Mouse (Mus musculus): ENCODE results near the gene Tmcc3. TPM values are rescaled to one million over a fixed set of nuclear protein-coding genes. Genes with fewer than 3 reads are reported as not detected.

The Tmcc3 gene
- total and polyA plus RNA-seq, 3 experiments = 11.3 to 30.1 (median 23.1) TPM

GRCm38 (mm10) chr10:94557428-94558149 is 245.8 kb downstream of the Tmcc3 start:
- in situ Hi-C loops (cut with MboI; ENCODE audit: low pct_ligation_motif_present, low pct_unique_long_range_greater_than_20kb, low sequenced_read_pairs) (no loop called here), dilution Hi-C loops (cut with MboI; ENCODE audit: extremely low pct_ligation_motif_present, extremely low pct_unique_long_range_greater_than_20kb, low sequenced_read_pairs) (no loop called here)
- Histone ChIP-seq H3K4me2 (ENCODE audit: insufficient read depth, low read depth, poor library complexity, severe bottlenecking) (no peak overlapping the region), H3K4me3 (replicated peaks in 1 of 3; ENCODE audit: low read depth in 2 of 3, low read length in 2 of 3, poor library complexity in 1 of 3) (no peak overlapping the region), H3K79me2 (replicated peaks; ENCODE audit: control insufficient read depth, extremely low read depth, insufficient read depth, poor library complexity, severe bottlenecking) (no peaks in the 10 kb centered on the region; the same call in 1 of the 2 replicates), H3K27me3 (replicated peaks) (no peaks in the 10 kb centered on the region), H3K9me3 (replicated peaks; ENCODE audit: low read length) (no peaks in the 10 kb centered on the region), H3K4me1 (ENCODE audit: control insufficient read depth in 1 of 2, insufficient read depth in 2 of 2) (peaks cover 2 to 9% of the 10 kb centered on the region in 2 experiments; a peak in 3 of 4 replicates), H3K36me3 (replicated peaks in 1 of 2; ENCODE audit: control insufficient read depth in 1 of 2, insufficient read depth in 1 of 2, low read length in 1 of 2) (peaks cover 17 to 46% of the 10 kb centered on the region in 2 experiments), H3K27ac (ENCODE audit: insufficient read depth, low read depth) (no peak overlapping the region), H3K9ac (ENCODE audit: insufficient read depth, low read depth) (no peak overlapping the region)
- TF ChIP-seq NRF1 (IDR thresholded peaks at IDR 0.05; ENCODE audit: low read depth, low read length) = no peak
- no peak for TF ChIP-seq BHLHE40 (IDR thresholded peaks at IDR 0.05; ENCODE audit: low read depth, low read length)
- no peak for TF ChIP-seq MAFK (IDR thresholded peaks at IDR 0.05; ENCODE audit: insufficient replicate concordance, low read length)
- no peak for DNase-seq (ENCODE audit: extremely low read depth)

DNA sequence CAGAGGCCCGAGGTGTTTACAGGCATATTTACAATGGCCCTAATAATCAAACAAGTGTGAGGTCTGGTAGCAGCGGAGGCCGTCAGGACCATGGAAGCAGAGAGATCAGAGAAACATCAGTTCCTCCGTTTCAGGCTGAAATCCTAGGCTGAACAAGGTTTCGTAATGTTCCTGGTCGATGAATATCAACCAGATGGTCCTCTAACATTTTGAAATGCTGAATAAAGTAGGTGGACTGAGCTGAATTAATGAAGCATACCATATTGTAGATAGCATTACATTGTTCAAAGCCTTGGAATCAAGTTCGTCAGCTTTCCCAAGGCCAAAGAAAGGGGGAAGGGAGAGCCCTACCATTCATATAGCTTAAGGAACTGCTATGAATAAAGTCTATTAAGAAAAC is 247.1 kb downstream of the Tmcc3 start:
- no peaks in the 10 kb centered on the region; the same call in 1 of the 2 replicates for H3K79me2 ChIP-seq (replicated peaks; ENCODE audit: control insufficient read depth, extremely low read depth, insufficient read depth, poor library complexity, severe bottlenecking)
- DNase-seq (ENCODE audit: extremely low read depth) = no peak
- H3K9me3 ChIP-seq (replicated peaks; ENCODE audit: low read length) = no peaks in the 10 kb centered on the region
- no peaks in the 10 kb centered on the region; a peak in 1 of 4 replicates for H3K4me1 ChIP-seq (ENCODE audit: control insufficient read depth in 1 of 2, insufficient read depth in 2 of 2)
- no peak overlapping the region for H3K4me2 ChIP-seq (ENCODE audit: insufficient read depth, low read depth, poor library complexity, severe bottlenecking)
- H3K4me3 ChIP-seq (replicated peaks in 1 of 3; ENCODE audit: low read depth in 2 of 3, low read length in 2 of 3, poor library complexity in 1 of 3) = no peak overlapping the region
- peaks cover 23 to 50% of the 10 kb centered on the region in 2 experiments for H3K36me3 ChIP-seq (replicated peaks in 1 of 2; ENCODE audit: control insufficient read depth in 1 of 2, insufficient read depth in 1 of 2, low read length in 1 of 2)
- H3K27me3 ChIP-seq (replicated peaks) = no peaks in the 10 kb centered on the region
- H3K27ac ChIP-seq (ENCODE audit: insufficient read depth, low read depth) = no peak overlapping the region
- dilution Hi-C loops (cut with MboI; ENCODE audit: extremely low pct_ligation_motif_present, extremely low pct_unique_long_range_greater_than_20kb, low sequenced_read_pairs) = no loop called here
- H3K9ac ChIP-seq (ENCODE audit: insufficient read depth, low read depth) = no peak overlapping the region
- in situ Hi-C loops (cut with MboI; ENCODE audit: low pct_ligation_motif_present, low pct_unique_long_range_greater_than_20kb, low sequenced_read_pairs) = no loop called here
- TF ChIP-seq CTCF (conservative IDR thresholded peaks at IDR 0.05 in 1 of 2, IDR thresholded peaks at IDR 0.05 in 1 of 2; ENCODE audit: low read depth in 2 of 2, low read length in 2 of 2) (no peak), TBP (conservative IDR thresholded peaks at IDR 0.05; ENCODE audit: low read depth, low read length) (no peak), SMC3 (IDR thresholded peaks at IDR 0.05; ENCODE audit: low read depth, low read length) (no peak), ZC3H11A (IDR thresholded peaks at IDR 0.05; ENCODE audit: low read depth, low read length) (no peak), MAX (IDR thresholded peaks at IDR 0.05; ENCODE audit: low read length) (no peak), CHD2 (IDR thresholded peaks at IDR 0.05; ENCODE audit: low read length) (no peak), JUN (IDR thresholded peaks at IDR 0.05; ENCODE audit: insufficient read depth, low read depth, low read length) (no peak), NRF1 (IDR thresholded peaks at IDR 0.05; ENCODE audit: low read depth, low read length) (no peak), NELFE (IDR thresholded peaks at IDR 0.05; ENCODE audit: low read depth, low read length) (no peak), RCOR1 (conservative IDR thresholded peaks at IDR 0.05; ENCODE audit: low read depth, low read length) (no peak), E2F4 (IDR thresholded peaks at IDR 0.05; ENCODE audit: insufficient replicate concordance, low read depth, low read length) (no peak)
